Mouse (Mus musculus) ES-Bruce4 (cell line): ENCODE results near the gene Six2. TPM values are rescaled to one million over a fixed set of nuclear protein-coding genes. Genes with fewer than 3 reads are reported as not detected.
A peak's percentile ranks its signal among the peaks of the same experiment; 100 is the strongest.

Experiments used
- H3K27ac ChIP-seq: 2 replicates; pipeline ENCODE4 v1.5.1; 2012; ENCODE audit warnings: low read length, inconsistent platforms; ENCODE audit not compliant: insufficient read depth
- H3K27me3 ChIP-seq: 2 replicates; pipeline ENCODE4 v1.6.1; 2012; ENCODE audit warnings: mild to moderate bottlenecking, low read length, inconsistent platforms; ENCODE audit not compliant: control insufficient read depth, poor library complexity, insufficient read depth, severe bottlenecking
- H3K36me3 ChIP-seq: 2 replicates; pipeline ENCODE4 v1.6.1; 2012; ENCODE audit warnings: inconsistent platforms, mild to moderate bottlenecking, low read length, moderate library complexity; ENCODE audit not compliant: control insufficient read depth, poor library complexity, insufficient read depth, severe bottlenecking
- H3K4me1 ChIP-seq: one replicate; pipeline ENCODE4 v1.8.1; 2011; ENCODE audit warnings: low read length; ENCODE audit not compliant: control insufficient read depth, insufficient read depth
- H3K4me3 ChIP-seq: 2 replicates; pipeline ENCODE4 v1.5.1; 2011; ENCODE audit warnings: low read depth, mild to moderate bottlenecking, low read length
- H3K9ac ChIP-seq: 2 replicates; pipeline ENCODE4 v1.6.1; 2012; ENCODE audit warnings: low read depth, mild to moderate bottlenecking, inconsistent platforms; ENCODE audit not compliant: poor library complexity, severe bottlenecking
- H3K9me3 ChIP-seq: replicated peaks from 2 replicates; pipeline ENCODE4 v1.6.1; 2012; ENCODE audit warnings: mild to moderate bottlenecking, low read length, inconsistent platforms; ENCODE audit not compliant: control insufficient read depth, poor library complexity, insufficient read depth, severe bottlenecking
- CTCF ChIP-seq: IDR thresholded peaks from one replicate; pipeline ENCODE4 v1.8.1; 2011; ENCODE audit warnings: low read depth, low read length
- EP300 ChIP-seq: IDR thresholded peaks from 2 replicates; pipeline ENCODE4 v1.6.1; 2011; ENCODE audit warnings: low read depth, low read length; ENCODE audit not compliant: insufficient read depth
- POLR2A ChIP-seq: IDR thresholded peaks from one replicate; pipeline ENCODE4 v1.8.1; 2011; ENCODE audit warnings: low read length; ENCODE audit not compliant: insufficient read depth
- polyA plus RNA-seq: library from polyadenylated mRNA; stranded (reverse); fragments of >200 nt; gene quantifications from 2 replicates; pipeline ENCODE4 v1.2.4, GENCODE M21; 2011; ENCODE audit warnings: low read depth; ENCODE audit not compliant: missing spikeins, insufficient read depth, insufficient read length

The Six2 gene
- polyA plus RNA-seq, 1 experiment: 0.46 TPM

DNA sequence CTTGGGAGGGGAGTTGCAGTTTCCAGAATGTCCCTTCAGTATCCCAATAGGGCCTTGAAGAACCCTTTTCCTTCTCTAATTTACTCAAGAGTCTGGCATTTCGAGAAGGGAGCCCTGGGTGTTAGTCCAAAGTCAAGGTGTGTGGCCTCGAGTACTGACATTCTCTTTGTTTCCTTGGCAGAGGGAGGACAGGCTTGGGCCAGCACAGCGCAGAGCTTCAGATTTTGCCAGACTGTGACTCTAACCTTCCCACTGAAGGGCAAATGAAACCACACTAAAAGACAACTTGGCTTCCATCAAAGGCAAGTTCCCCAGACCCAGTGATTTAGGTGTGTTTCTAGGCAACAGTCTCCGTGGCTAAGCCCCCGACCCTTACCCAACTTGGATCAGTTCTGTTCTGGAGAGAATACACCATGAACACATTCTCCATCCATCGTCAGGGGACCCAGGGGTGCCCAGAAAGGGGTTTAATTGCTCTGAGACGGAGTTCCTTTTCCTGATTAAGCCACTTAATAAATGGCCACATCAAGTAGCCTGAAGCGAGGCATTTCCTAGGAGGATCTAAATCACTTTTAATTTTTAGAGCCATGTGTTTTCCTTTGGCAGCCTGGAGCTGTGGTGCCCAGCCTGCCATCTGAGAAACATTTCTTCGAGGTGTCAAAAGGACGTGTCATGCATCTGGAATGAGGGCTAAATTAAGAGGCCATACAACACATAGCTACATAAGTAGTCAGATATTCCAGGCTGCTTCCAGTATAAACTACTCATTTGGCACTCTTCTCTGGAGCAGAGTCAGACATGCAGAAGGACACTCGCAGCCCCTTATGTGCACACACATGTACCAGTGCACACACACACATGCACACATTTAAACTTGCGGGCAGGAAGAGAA is 16.5 kb upstream of the Six2 start:
- Histone ChIP-seq H3K36me3 (no peaks in the 10 kb centered on the region), H3K4me3 (no peak overlapping the region), H3K27ac (no peak overlapping the region), H3K4me1 (no peaks in the 10 kb centered on the region), H3K9me3 (no peaks in the 10 kb centered on the region), H3K27me3 (no peaks in the 10 kb centered on the region), H3K9ac (no peak overlapping the region)
- no peak for TF ChIP-seq EP300
- no peak for TF ChIP-seq CTCF
- no peak for TF ChIP-seq POLR2A

DNA sequence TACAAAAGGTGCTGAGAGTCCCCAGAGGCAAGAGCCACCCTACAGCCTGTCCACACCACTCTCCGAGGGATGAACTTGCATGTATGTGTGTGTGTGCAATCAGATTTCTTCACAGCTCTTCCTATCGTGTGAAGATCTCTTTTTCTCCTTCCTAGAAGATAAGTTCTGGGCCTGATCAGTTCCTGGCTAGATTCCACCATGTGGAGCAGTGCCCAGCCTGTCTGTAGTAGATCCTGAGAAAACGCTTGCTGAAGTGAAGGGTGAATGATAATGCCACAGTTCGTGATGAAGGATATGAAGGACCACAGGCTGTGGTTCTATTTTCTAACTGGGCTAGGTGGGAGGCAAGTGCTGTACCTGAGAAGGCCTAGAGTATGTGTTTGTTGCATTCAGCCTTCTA is 12.0 kb upstream of the Six2 start:
- TF ChIP-seq CTCF (no peak), EP300 (no peak), POLR2A (no peak)
- Histone ChIP-seq H3K27me3 (no peaks in the 10 kb centered on the region), H3K36me3 (no peaks in the 10 kb centered on the region)

DNA sequence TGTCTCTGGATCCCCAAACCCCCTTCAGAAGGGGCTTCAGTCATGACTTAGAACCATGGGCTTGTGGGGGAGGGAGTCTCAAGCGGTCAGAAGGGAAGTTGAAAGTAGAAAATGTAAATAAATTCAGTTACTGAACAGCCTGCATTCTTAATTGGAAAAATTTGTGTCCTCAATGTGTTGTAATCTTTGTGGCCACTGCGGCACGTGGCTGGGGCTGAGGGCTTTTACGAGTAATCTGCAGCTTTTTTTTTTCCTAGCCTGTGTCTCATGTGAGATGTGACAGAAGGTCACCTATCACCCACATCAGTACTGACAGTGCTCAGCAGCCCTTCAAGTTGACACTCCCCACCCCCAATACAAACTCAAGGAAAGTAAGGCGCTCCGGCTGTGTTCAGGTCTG is 10.6 kb upstream of the Six2 start:
- Histone ChIP-seq H3K9ac (no peak overlapping the region), H3K36me3 (no peaks in the 10 kb centered on the region), H3K27me3 (no peaks in the 10 kb centered on the region), H3K9me3 (no peaks in the 10 kb centered on the region), H3K4me3 (no peak overlapping the region), H3K4me1 (no peaks in the 10 kb centered on the region), H3K27ac (no peak overlapping the region)
- no peak for TF ChIP-seq EP300
- no peak for TF ChIP-seq CTCF

More for the DNA sequence above, 12.0 kb upstream of the Six2 start:
- Histone ChIP-seq H3K9ac (no peak overlapping the region), H3K4me3 (no peak overlapping the region), H3K4me1 (no peaks in the 10 kb centered on the region), H3K27ac (no peak overlapping the region), H3K9me3 (no peaks in the 10 kb centered on the region)

DNA sequence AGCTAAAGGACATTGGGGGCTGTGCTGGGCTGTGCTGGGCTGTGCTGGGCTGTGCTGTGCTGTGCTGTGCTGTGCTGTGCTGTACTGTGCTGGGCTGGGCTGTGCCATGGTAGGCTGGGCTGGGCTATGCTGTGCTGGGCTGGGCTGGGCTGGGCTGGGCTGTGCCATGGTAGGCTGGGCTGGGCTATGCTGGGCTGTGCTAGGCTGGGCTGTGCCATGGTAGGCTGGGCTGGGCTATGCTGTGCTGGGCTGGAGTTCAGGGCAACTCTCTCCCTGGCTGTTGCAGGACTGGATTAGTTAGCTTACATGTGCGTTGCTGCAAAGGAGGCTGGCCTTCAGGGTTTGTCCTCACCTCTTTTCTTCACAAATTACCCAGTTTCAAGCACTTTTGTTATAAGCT is 9.9 kb upstream of the Six2 start:
- Histone ChIP-seq H3K36me3 (no peaks in the 10 kb centered on the region), H3K4me3 (no peak overlapping the region), H3K27me3 (no peaks in the 10 kb centered on the region; the same call in 1 of the 2 replicates), H3K27ac (no peak overlapping the region), H3K4me1 (no peaks in the 10 kb centered on the region), H3K9me3 (no peaks in the 10 kb centered on the region), H3K9ac (no peak overlapping the region)
- TF ChIP-seq POLR2A (no peak), EP300 (no peak), CTCF (no peak)

DNA sequence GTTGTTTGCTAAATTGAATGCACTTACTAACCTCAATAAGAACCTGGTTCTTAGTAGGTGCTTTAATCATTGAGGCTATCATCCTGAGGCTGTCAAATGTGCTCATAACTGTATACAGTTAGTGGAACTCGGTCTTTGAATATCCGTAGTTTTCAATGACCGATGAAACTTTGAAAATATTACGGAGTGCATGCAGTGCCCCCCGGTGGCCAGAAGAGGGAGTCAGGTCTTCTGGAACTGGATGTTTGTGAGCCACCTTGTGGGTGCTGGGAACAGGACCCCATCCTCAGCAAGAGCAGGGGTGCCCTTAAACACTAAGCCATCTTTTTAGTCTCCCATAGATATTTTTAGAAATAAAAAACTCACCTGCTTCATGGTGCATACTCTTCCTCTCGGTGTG is 6.4 kb upstream of the Six2 start:
- no peaks in the 10 kb centered on the region for H3K4me1 ChIP-seq

DNA sequence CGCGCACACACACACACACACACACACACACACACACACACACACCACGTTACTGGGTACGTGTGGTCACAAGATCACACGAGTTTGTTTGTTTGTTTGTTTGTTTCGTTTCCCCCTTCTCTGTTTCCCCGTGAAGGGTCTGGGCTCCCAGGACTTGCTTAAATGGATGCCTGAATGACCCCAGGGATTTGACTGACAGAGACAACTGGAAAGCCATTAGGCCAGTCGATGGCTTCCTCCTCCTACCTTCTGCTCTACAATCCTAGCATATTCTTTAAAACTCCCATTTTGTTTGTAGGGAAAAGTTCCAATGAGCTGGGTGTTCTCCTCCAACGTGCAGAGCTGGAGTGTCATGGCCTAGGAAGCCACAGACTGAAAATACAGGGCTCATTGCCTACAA is 5.0 kb upstream of the Six2 start:
- H3K36me3 ChIP-seq: no peaks in the 10 kb centered on the region
- H3K9me3 ChIP-seq: no peaks in the 10 kb centered on the region
- no peak overlapping the region for H3K9ac ChIP-seq
- H3K27ac ChIP-seq: no peak overlapping the region
- H3K27me3 ChIP-seq: peaks cover 16% of the 10 kb centered on the region
- TF ChIP-seq POLR2A (no peak), EP300 (no peak), CTCF (no peak)
- no peaks in the 10 kb centered on the region for H3K4me1 ChIP-seq
- no peak overlapping the region for H3K4me3 ChIP-seq

More for the DNA sequence above, 6.4 kb upstream of the Six2 start:
- Histone ChIP-seq H3K4me3 (no peak overlapping the region), H3K27me3 (peaks cover 6% of the 10 kb centered on the region), H3K27ac (no peak overlapping the region), H3K9me3 (no peaks in the 10 kb centered on the region), H3K36me3 (no peaks in the 10 kb centered on the region), H3K9ac (no peak overlapping the region)
- TF ChIP-seq CTCF: peak; percentile 67
- no peak for TF ChIP-seq POLR2A
- no peak for TF ChIP-seq EP300
